Mouse (Mus musculus): Measurements from ENCODE around the gene Orc5.

- TF ChIP-seq CTCF (IDR thresholded peaks at IDR 0.05; ENCODE audit: insufficient read depth, low read length) (no peak), POLR2A (IDR thresholded peaks at IDR 0.05; ENCODE audit: borderline replicate concordance, extremely low read depth, low read depth, low read length) (no peak)
These were observed 23.5 kb upstream of the Orc5 start for GRCm38 (mm10) chr5:22573696-22574095.

All from lung, adult 2 months (tissue).